Mouse (Mus musculus): ENCODE results near the gene Trpv6. TPM values are rescaled to one million over a fixed set of nuclear protein-coding genes. Genes with fewer than 3 reads are reported as not detected.

Trpv6 gene
- polyA plus RNA-seq, 1 experiment: 45.4 TPM

DNA sequence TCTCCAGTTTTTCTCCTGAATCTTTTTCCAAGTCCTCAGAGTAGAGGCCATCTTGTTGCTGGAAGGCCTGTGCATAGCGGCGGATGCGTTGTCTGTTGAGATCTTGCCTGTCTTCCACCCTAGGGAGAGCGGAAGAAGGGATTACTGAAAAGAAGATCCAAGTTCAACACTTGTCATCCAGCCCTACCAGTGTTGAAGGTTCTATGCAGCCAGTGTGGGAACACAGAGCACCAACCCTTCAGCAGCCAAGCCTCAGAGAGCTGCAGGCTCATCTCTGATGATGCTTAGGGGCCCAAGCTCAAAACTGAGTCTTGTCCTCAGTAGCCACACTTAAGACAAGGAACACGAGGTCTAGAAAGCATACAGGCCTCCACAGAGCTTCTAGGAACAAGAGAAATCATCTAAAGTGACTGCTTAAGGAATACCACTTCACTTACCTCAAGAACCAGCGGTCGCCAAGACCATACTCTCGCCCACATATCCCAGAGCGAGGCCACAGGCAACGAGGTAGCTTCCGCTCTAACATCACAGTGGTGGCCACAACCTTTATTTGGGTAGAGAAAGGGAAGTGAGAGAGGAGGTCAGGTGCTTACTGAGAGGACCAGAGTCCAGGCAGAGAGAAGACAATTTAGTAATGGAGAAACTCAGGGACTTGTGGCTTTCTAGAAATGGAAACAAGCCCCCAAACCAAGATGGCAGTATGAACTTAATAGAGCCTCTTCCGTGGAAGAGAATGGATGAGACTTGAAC lies 14.8 kb downstream of the Trpv6 start:
- DNase-seq (ENCODE audit: low read depth): no peak

DNA sequence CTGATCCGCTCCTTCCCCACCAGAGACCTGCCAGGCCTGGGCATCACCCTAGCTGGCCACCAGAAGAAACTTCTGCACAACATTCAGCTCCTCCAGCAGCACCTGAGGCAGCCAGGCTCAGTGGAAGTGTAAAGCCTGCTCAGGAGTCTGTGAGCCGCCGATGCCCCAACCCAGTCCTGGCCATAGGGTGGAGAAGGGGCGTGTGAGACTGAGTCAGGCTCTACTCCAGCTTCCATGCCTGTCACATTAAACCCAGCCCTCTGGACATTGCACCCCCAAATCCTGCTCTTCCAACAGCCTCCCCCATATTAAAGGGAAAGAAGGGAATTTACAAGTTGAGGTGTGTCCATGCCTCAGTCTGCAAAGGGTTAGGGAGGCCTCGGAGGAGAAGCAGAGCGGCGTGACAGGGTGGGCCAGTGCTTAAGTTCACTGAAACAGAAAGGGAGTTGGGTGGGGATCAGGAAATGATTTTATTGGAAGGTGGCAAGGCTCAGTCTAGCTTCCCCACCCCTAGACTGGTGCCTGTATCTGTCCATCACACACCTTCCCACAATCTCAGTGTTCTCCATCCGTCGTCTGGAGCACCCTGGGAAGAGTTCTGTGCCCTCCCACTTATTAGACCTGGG lies 15.9 kb downstream of the Trpv6 start:
- no peak for DNase-seq (ENCODE audit: low read depth)

DNA sequence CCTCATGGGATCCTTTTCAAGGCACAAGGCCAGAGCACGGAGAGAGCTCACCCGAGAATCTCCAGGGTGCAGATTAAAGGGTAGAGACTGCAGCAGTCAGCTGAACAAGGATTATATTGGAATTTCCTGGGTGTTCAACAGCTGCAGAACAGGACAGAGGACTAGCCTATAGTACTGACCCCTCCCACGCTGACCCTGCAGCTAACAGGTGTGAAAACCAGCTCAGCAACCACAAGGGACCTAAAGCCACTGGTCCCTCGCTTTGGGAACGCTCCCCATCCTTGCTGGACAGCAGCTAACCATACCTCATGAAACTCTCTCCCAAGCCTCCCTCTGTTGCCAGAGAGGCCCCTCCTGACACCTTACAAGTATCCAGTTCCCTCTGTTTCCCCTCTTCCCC lies 28.6 kb downstream of the Trpv6 start:
- no peak for DNase-seq (ENCODE audit: low read depth)

DNA sequence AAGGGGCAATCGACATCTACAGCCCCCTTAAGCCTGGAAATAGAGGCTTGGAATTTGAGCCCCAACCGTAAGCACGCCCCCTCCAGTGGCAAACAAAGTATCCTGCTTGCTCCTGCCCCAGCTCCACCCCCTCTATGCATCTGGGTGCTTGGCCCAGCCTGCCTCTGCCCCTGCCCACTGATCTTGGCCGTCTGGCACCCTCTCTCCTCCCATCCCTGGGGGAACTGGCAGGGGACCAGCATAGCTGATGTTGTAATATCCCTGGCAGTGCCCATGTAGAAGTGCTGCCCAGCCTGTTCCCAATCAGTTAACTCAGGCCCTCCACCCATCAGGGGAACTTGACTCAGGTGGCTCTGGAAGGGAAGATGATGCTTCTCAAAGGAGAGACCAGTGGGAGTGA lies 30.0 kb downstream of the Trpv6 start:
- DNase-seq (ENCODE audit: low read depth): no peak

DNA sequence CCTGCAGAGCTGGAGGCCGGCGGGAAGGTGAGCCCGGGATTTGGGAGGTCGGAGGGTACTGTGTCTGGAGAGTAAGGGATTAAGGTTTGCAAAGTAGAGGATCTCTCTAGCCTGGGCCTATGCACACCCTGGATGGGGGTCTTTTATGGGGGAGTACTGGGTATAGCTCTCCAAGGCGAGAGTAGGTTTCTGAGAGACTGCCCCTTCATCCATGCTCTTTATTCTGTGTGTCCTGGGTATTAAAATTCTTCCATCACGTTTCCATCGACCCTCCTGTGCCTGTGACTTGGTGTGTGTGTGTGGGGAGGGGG lies 30.5 kb downstream of the Trpv6 start:
- no peak for DNase-seq (ENCODE audit: low read depth)

DNA sequence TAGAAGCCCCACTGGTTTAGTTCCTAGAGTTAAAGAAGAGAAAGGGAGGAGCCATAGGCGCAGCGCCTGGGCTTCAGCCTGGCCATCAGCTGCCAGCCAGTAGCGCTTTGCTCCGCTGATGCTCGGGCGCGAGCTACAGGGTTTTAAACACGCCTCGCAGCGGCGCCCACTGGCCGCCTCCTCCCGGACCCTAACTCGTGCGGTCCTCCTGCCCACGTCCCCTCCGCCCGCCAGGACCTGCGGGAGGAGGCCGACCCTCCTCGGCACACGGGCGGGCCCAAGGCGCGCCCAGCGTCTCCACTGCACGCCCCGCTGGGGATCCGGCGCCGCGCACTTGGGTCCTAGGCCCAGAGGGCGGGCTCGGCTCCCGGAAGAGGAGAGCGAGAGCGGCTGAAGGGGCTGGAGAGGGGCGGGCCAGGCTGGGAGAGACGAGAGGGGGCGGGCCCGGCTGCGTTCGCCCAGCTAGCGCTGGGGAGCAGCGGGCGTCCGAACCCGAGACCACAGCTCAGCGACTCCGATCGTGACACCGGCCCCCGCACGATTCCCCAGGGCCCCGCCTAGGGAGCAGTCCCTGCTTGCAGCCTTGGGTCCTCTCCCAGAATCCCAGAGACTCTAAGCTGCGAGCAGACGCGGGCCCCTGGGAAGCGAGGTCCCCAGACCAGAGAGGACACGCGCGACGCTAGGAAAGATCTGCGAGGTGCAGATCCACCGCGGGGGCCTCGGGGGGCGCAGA lies 31.0 kb downstream of the Trpv6 start, which contains the start of gene Ephb6:
Ephb6 (plus strand) TSS at position 422 of the 733 bp plus-strand sequence.
- no peak for DNase-seq (ENCODE audit: low read depth)

DNA sequence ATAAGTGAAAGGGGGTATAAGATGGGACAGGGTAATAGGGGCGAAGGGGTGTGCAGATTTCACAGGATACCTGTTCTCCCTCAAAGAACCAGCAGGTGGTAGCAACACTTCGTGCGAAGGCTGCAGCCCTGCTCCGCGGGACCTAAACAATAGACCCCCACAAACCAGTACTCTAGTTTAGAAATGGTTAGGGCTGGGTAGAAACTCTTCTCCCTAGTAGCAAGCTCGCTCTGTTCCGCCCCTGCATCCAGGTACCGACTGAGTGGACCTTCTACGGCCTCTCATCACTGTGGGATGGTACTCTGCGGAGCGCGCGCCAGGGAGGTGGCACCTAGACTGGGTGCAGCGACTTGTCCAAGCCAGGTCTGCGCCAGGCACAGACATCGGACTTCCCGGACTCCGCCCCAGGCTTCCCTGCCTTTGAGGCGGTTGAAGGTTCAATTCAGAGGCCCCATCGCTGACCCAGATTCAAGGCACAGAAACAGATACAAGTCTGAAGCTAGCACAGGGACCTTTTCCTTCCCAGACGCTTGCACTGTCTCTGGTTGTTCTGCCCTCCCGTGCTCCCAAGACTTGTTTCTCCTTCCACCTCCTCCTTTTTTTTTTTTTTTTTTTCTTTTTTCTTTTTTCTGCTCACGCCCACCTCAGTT lies 31.7 kb downstream of the Trpv6 start:
- no peak for DNase-seq (ENCODE audit: low read depth)

DNA sequence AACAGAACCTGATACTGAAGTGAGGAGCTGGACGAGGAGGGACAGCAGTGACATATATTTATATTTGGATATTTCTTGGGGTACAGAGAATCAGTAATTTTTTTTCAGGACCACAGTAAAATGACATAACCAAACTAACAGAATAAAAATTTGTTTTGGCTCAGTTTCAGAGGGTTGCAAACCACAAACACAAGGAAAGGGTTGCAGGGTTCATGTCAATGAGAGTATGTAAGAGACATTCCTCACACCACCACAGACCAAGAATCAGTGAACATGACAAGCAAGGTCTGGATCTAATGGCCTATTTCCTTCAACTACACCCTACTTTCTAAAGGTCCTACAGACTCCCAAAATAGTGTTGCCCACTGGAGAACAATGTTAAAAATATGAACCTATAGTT lies 54.0 kb downstream of the Trpv6 start:
- no peak for DNase-seq (ENCODE audit: low read depth)

DNA sequence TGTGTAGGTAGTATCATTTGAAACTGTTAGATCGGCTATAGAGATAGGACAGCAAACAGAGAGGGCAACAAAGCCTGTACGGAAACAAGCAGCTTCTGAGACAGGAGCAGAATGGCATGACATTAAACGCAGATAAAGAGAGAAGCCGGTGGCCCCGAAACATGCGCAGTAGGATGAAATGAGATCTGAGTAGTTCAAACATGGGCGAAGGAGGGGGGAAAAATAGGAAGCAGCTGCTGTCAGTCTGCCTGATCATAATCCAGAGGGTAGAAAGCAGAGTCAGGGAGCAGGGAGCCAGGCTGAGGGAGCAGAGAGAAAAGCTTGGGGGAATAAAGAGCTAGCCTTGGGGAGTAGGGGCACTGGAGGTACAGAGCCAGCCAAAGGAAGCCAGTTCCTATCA lies 54.9 kb downstream of the Trpv6 start:
- DNase-seq (ENCODE audit: low read depth): no peak

DNA sequence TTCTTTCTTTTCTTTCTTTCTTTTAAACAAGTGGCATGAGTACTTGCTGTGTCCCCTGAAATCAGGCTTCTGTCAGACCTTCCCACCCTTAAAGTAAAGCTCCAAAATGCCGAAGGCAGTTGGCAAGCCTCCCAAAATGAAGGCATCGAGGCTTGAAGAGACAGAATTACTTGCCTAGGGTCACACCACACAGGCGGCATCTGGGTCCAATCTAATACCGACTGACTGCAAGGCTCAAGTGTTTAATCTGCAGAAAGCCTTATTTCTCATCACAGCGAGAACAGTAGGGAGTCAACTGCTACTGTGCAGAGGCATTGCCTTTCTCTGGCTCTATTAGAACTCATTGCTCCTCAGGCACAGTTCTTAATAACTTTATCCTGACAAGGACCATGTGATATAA lies 58.9 kb downstream of the Trpv6 start:
- DNase-seq (ENCODE audit: low read depth): no peak

DNA sequence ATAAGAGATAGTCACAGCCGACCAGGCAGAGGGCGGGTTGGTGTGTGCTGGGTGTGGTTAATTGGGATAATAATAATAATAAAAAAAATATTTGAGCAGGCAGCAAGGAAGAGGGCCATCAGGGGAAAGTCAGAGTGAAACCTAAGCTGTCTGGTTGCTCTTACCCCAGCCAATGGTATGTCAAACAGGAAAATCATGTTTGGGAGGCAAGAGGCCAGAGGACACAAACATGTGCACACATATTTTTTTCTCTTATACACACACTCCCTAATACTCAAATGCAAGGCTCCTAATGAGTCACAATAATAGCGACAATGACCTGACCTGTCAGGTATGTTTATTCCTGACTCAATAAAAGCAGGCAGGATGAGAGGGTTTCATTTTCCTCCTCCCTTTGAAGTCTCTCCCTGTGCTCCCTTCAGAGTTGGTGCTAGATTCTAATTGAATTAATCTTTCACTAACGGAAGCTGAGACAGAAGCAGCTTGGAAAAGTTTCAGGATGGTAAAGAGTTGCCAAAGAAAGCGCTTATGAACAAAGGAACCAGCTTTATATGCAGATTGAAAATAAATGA lies 59.6 kb downstream of the Trpv6 start:
- peak; percentile 40 for DNase-seq (ENCODE audit: low read depth)

Other genes starting within 250 kb of the Trpv6 start
- gene Gm5771, start 244.0 kb downstream of the Trpv6 start, polyA plus RNA-seq (2012; rRNA removed): not detected in 2 replicates
- gene Gm10334, start 190.3 kb downstream of the Trpv6 start, polyA plus RNA-seq (2012; rRNA removed): not detected in 2 replicates
- not detected in 2 replicates for gene Prss1, start 177.5 kb downstream of the Trpv6 start, polyA plus RNA-seq (2012; rRNA removed)
- 1.1 and 10.5 TPM in 2 replicates for gene Prss2, start 114.6 kb downstream of the Trpv6 start, polyA plus RNA-seq (2012; rRNA removed)
- gene Ephb6, start 30.9 kb downstream of the Trpv6 start, polyA plus RNA-seq (2012; rRNA removed): 29.5 and 30.2 TPM in 2 replicates
- 0.20 TPM in 1 of 2 replicates, not detected in the other for gene Trpv5, start 44.4 kb upstream of the Trpv6 start, polyA plus RNA-seq (2012; rRNA removed)
- 2.7 and 2.8 TPM in 2 replicates for gene Llcfc1, start 48.0 kb upstream of the Trpv6 start, polyA plus RNA-seq (2012; rRNA removed)
- 0.22 TPM in 1 of 2 replicates, not detected in the other for gene Kel, start 67.9 kb upstream of the Trpv6 start, polyA plus RNA-seq (2012; rRNA removed)
- 0.12 TPM in 1 of 2 replicates, not detected in the other for gene Olfr459, start 138.8 kb upstream of the Trpv6 start, polyA plus RNA-seq (2012; rRNA removed)
- gene Pip, start 211.1 kb upstream of the Trpv6 start, polyA plus RNA-seq (2012; rRNA removed): not detected in 2 replicates
- gene Sval2, start 216.6 kb upstream of the Trpv6 start, polyA plus RNA-seq (2012; rRNA removed): not detected in 2 replicates